Mouse (Mus musculus) layer of hippocampus, adult 9-10 months (tissue): ENCODE measurements around the gene Usb1.

ENCODE experiments used
- DNase-seq: peaks from one replicate; pipeline ENCODE4 v3.0.0; 2022; ENCODE audit warnings: low spot score

Usb1 gene

DNA sequence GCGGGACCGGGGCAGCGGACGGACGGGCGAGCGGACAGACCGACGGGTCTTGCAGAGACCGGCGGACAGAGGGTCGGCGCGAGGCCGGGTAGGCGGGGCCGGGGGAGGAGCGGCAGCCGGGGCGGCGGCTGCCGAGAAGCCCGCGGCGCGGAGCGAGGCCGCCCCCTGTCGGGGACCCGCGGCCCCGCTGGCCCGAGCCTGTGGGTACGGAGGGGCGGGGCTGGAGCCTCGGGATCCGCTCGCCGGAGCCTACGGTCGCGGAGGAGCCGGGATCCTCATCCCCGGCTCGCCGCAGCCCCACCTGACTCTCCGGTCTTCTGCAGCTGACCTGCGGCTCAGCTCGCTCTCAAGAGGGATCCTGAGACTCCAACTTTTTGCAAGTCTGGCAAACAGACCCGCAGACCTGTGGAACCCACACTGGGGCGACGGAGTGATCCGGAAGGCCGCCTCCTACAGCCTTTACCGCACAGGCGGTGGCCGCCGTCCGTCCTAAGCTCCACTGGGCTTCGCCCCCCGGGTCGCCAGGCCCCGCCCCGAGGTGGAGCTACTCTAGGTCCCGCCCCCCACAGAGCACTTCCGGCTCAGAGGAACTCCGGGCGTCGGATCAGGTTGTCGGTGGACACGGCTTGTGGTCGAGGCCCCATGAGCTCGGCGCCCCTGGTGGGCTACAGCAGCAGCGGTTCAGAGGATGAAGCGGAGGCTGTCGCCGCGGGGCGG, at the start of gene Usb1, which contains the start of gene Zfp319:
Usb1 (plus strand) TSS at position 565 of the 717 bp plus-strand sequence.
Zfp319 (minus strand) TSS at position 231 of the 717 bp plus-strand sequence.
- peak; percentile 64 for DNase-seq

DNA sequence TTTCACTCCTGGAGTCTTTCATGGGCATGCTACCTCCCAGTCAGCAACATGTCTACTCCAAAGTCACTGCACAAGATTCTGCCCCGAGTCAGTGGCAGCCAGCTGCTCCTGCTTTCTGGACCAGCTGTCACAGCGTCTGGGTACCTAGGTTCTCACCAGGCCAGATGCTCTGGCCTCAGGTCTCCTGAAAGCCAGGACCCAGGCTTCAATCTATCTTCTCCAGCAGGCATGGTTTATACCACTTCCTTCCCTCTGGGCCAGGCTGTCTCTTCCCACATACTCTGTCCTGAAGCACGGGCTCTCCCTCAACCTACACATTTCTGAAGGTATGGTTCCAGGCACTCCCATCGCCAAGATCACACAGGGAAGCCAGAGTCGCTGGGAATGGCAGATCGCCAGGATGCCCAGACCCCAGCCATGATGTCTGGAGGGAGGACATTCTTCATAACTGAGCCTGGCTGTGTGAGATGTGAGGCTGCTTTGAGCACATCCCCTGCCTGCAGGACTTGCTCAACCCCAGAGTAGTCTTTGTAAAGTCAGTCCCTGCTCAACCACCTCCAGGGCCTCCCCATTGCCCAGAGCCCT, 42.9 kb upstream of the Usb1 start:
- DNase-seq: no peak

- no peak for DNase-seq
Observed at GRCm38 (mm10) chr8:95293172-95293571, 38.9 kb upstream of the Usb1 start.

DNA sequence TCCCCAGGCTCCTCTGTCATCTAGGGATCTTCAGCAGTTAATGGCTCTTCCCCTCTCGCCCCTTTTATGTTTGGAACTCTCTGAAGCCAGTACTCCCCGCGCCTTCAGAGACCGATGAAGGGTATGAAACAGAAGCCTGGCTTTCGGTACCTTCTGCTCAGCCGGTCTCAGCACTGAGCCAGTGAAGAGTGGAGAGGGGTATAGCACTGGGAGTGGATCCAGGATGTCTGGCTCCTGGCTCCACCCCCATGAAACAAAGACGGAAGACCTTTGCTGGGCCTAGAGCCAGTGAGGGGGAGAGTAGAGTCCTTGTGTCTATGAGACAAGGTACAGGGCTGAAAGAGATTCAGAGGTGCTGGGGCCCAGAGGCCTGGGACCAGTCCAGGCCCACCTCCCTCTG, 38.2 kb upstream of the Usb1 start:
- no peak for DNase-seq

GRCm38 (mm10) chr8:95302410-95302809, 29.7 kb upstream of the Usb1 start:
- DNase-seq: no peak

DNA sequence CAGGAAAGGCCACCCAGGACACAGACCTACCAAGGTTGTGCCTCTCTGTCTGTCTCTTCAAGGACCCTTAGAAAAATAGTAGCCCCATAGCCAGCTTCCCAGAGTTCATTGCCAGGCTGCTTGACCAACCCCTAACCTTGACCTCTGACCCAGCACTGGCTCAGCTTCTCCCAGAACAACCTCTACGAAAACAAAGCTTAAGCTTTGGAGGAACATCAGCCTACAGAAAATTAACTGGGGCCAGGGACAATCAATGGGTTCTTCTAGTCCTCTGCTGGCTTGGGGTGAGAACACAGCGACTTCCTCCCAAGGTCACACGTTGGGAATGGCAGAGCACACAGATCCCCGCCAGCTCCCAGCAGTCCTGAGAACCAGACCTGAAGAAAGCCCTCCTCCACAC, 26.6 kb upstream of the Usb1 start:
- DNase-seq: no peak

DNA sequence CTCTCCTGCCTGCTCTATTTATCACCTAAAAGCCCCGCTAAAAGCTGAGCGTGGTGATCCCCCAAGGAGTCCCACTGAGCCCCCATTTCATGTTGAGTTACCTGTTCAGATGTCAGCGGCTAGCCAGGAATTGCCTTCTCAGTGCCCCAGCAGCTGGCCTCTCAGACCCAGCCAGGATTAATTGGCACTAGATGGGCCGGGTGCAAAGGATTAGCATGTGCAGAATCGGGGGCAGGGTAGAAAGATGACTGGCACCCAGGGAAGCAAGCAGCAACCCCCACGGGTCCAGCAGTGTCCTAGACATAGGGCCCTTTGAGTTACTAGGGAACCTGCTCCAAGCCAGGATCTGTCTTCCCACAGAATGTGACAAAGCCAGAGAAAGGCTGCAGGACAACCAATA, 25.7 kb upstream of the Usb1 start, which contains the start of gene Cngb1:
Cngb1 (minus strand) TSS at position 155 of the 400 bp plus-strand sequence.
- no peak for DNase-seq

DNA sequence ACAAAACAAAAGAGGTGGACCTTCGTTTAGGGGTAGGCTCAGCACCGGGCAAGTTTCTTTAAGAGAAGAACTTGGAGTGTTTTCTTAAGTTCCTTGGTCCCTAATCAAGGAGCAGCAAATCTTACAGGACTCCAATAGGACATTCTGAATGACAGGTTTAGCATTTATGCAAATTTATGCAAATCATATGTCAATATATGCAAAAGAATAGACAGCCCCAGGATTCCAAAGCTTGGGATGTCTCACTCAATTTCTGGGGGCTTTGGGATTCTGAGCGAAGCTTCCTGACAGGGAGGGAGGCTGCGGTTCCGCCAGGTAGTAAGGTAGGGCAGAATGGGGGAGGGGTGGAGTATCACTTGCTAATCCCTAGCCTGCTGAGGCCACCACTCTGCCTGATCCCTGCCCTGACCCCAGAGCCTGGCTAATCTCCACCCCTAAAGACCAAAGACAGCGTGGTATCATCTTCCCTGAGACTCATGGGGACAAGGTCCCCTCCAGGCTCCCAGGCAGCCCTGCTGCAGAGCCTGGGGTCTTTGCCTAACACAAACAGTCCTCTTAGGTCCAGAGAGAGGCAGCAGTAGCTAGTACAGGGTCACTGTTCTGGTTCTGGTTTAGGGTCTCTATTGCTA, 21.6 kb upstream of the Usb1 start, which contains the start of gene Tepp:
Tepp (plus strand) TSS at position 225 of the 629 bp plus-strand sequence.
- no peak for DNase-seq

GRCm38 (mm10) chr8:95312836-95313235, 19.2 kb upstream of the Usb1 start:
- DNase-seq: no peak

DNA sequence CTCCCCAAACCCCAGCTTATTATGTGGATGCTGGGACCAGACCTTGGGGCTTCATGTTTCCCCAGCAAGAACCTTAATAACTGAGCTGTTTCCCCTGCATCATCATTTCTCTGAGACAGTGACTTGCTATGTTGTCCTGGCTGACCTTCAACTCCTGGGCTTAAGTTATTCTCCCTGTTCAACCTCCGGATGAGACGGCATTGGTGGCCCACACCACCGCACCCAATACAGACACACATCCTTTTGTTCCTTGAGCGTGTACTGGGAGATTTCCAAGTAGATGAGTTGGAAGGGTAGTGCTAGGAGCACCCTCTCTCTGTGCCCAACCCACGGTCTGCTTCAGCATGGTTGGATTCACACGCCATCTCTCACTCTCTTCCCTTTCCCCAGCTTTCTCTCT, 18.2 kb upstream of the Usb1 start:
- DNase-seq: no peak

DNA sequence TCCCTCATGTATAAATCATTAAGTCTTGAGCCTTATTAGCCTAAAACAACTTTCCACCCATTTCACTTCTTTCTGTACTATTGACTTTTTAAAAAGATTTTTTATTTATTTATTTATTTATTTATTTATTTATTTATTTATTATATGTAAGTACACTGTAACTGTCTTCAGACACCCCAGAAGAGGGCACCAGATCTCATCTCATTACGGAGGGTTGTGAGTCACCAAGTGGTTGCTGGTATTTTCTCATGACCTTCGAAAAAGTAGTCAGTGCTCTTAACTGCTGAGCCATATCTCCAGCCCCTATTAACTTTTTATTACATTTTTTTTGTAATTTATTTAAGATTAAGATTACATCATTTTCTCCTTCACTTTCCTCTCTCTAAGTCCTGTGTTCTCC, 17.4 kb upstream of the Usb1 start:
- no peak for DNase-seq

GRCm38 (mm10) chr8:95315350-95315749, 16.7 kb upstream of the Usb1 start:
- DNase-seq: no peak

DNA sequence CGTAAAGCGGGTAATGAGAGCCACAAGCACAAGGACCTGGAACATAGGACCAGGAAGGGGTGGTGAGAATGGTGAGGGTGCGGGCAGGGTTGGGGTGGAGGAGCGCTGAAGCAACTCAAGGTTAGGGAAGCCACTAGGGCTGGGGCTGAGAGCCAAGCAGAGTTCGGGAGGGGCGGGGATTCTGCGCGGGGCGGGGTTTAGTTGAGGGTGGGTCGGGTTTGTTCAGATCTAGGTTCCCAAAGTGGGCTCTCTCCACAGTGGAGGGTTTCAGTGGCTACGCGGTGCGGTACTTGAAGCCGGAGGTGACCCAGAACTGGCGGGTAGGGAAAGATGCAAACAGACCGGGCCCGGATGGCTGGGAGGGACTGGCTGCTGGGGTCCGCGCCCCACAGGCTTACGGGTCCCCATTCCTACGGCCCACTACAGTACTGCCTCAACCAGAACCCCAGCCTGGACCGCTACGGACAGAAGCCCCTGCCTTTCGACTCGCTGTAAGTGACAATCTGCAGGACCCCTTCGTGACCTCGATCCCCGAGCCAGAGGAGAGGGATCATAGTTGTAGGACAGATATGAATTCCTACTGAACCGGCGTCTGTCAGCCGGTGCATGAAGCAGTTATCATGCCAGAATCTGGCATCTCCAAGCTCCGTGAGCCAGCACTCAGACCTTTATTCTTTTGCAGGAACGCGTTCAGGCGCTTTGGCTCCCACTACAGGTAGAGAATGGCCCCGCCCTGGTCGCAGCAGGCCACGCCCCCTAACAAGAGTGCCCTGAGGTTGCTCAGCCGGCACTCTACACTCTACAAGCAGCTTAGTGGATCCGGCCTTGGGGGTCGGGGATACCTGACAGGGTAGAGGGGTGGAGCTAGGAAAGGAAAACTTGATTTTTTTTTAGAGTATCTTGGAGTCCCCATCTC, 11.6 kb upstream of the Usb1 start:
- no peak for DNase-seq

GRCm38 (mm10) chr8:95323201-95323600, 8.9 kb upstream of the Usb1 start:
- DNase-seq: no peak

- no peak for DNase-seq
Observed at GRCm38 (mm10) chr8:95324646-95325045, 7.4 kb upstream of the Usb1 start.

- no peak for DNase-seq
Observed at GRCm38 (mm10) chr8:95326822-95327221, 5.3 kb upstream of the Usb1 start.

GRCm38 (mm10) chr8:95327866-95328465, 4.1 kb upstream of the Usb1 start:
- no peak for DNase-seq

DNA sequence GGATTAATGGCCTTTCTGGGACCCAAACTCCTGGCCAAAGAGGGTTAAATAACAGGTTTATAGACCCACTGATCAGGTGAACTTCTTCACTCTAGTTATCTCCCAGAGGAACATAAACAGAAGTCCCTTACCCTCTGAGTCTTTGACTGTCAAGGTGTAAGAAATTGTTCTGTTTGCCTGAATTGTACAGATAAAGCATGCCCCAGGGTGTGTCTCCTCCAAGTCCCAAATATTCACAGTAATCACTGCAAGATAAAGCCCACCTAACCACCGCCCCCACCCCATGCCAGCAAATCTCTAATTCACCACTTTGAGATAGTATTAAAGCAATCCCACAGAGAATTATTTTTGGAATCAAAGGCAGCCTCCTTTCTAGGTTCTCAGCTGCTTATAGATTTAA, 1.7 kb upstream of the Usb1 start:
- DNase-seq: no peak

DNA sequence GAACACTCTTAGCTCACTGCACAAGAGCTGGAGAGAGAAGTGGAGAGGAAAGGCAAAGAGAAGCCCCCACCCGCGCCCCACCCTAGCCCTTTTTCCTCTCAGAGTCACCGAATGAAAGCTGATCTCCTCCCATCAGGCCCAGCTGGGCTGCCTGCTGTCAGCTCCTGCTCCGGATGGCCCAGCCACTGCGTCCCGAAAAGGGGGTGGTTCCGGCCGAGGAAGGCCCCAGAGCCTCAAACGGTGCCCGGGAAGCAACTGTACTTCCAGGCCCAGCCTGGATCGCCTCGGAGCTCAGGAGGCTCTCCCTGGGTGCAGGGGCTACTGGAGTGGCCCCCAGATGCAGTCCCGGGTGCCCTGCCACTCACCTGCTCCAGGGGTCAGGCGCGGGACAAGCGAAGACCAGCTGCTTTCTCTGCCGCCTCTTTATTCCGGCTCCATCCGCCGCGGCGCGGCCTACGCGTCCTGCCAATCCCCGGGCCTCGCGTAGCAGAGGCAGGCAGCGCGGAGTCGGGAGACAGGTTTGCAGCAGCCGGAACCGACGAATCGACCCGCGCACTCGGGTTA, 846 bp upstream of the Usb1 start:
- DNase-seq: no peak

- DNase-seq: no peak
Observed at GRCm38 (mm10) chr8:95332437-95333199, 534 bp downstream of the Usb1 start.

DNA sequence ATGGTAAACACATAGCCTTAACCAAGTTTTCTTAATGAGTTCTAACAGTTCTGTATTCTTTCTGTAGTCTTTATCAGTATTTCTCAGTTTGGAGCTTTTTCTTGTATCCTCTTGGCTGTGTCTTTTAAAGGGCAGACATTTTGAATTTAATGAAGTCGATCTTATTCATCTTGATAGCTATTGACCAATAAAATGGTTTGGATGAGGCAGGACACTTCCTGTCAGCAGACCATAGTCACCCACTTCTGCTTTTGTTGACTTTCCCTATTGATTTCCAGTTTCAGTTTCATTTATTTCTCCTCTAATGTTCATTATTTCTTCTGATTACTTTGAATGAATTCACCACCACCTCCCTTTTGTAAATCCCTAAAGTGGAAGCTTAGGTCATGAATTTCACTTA, 3.6 kb downstream of the Usb1 start:
- DNase-seq: no peak
